Mouse (Mus musculus) CH12.LX (cell line): ENCODE measurements around the gene Alg5. TPM values are rescaled to one million over a fixed set of nuclear protein-coding genes. Genes with fewer than 3 reads are reported as not detected.

Experiments used
- DNase-seq: peaks from one replicate; pipeline ENCODE4 v3.0.0-alpha.2; 2013; ENCODE audit errors: extremely low read depth
- H3K27ac ChIP-seq: 2 replicates; pipeline ENCODE4 v1.5.1; 2012; ENCODE audit warnings: low read depth, mild to moderate bottlenecking, control low read depth, moderate library complexity; ENCODE audit not compliant: insufficient read depth
- H3K27me3 ChIP-seq: replicated peaks from 2 replicates; pipeline ENCODE3; 2012; ENCODE audit warnings: inconsistent platforms
- H3K36me3 ChIP-seq, 2 experiments: replicated peaks in 1 of 2; 2 replicates each; pipeline versions ENCODE3 to v1.6.1; 2012; ENCODE audit warnings: inconsistent platforms in 1 of 2, low read length in 1 of 2, mild to moderate bottlenecking in 1 of 2, mixed read lengths in 1 of 2, moderate library complexity in 1 of 2; ENCODE audit not compliant: control insufficient read depth in 1 of 2, insufficient read depth in 1 of 2
- H3K4me1 ChIP-seq, 2 experiments: 2 replicates each; pipeline ENCODE4 v1.6.1; 2012; ENCODE audit warnings: inconsistent platforms in 1 of 2, moderate library complexity in 1 of 2; ENCODE audit not compliant: insufficient read depth in 2 of 2, control insufficient read depth in 1 of 2
- H3K4me2 ChIP-seq: 2 replicates; pipeline ENCODE4 v1.6.1; 2012; ENCODE audit warnings: low read depth, mild to moderate bottlenecking, control low read depth; ENCODE audit not compliant: poor library complexity, insufficient read depth, severe bottlenecking
- H3K4me3 ChIP-seq, 3 experiments: fragments of 150-350 bp in 1 of 3; sonication (generic) in 1 of 3; replicated peaks in 1 of 3; 2 replicates each; pipeline versions ENCODE3 to v1.5.1; 2011 to 2012; ENCODE audit warnings: low read depth in 2 of 3, low read length in 2 of 3, mild to moderate bottlenecking in 2 of 3, moderate library complexity in 2 of 3, control low read depth in 1 of 3, improper control_type of control experiment in 1 of 3, inconsistent platforms in 1 of 3, mixed read lengths in 1 of 3; ENCODE audit not compliant: poor library complexity in 1 of 3
- H3K79me2 ChIP-seq: replicated peaks from 2 replicates; pipeline ENCODE4 v1.6.1; 2012; ENCODE audit warnings: mild to moderate bottlenecking, moderate library complexity; ENCODE audit not compliant: control insufficient read depth, poor library complexity, insufficient read depth, severe bottlenecking; ENCODE audit errors: extremely low read depth
- H3K9ac ChIP-seq: 2 replicates; pipeline ENCODE4 v1.6.1; 2012; ENCODE audit warnings: low read depth, mild to moderate bottlenecking, control low read depth, moderate library complexity; ENCODE audit not compliant: insufficient read depth
- H3K9me3 ChIP-seq: replicated peaks from 2 replicates; pipeline ENCODE3; 2012; ENCODE audit warnings: low read length, inconsistent platforms, mixed read lengths
- CHD1 ChIP-seq: IDR thresholded peaks from 2 replicates; pipeline ENCODE4 v1.6.1; 2012; ENCODE audit warnings: low read depth, low read length, improper control_type of control experiment, inconsistent platforms
- CHD2 ChIP-seq: IDR thresholded peaks from 2 replicates; pipeline ENCODE4 v1.6.1; 2011; ENCODE audit warnings: low read length, improper control_type of control experiment
- CTCF ChIP-seq, 2 experiments: IDR thresholded peaks in 1 of 2; conservative IDR thresholded peaks in 1 of 2; 2 replicates each; pipeline ENCODE4 v1.5.1; 2011 to 2012; ENCODE audit warnings: low read depth in 2 of 2, low read length in 2 of 2, improper control_type of control experiment in 1 of 2, inconsistent platforms in 1 of 2, mild to moderate bottlenecking in 1 of 2, moderate library complexity in 1 of 2
- ELF1 ChIP-seq: IDR thresholded peaks from 2 replicates; pipeline ENCODE4 v1.6.1; 2014; ENCODE audit warnings: low read depth, mild to moderate bottlenecking, inconsistent platforms, low read length, improper control_type of control experiment
- EP300 ChIP-seq: IDR thresholded peaks from 2 replicates; pipeline ENCODE4 v1.6.1; 2011; ENCODE audit warnings: low read length, improper control_type of control experiment
- IRF4 ChIP-seq: IDR thresholded peaks from 2 replicates; pipeline ENCODE4 v1.6.1; 2014; ENCODE audit warnings: low read depth, mild to moderate bottlenecking, inconsistent platforms, low read length, improper control_type of control experiment
- JUN ChIP-seq: IDR thresholded peaks from 2 replicates; pipeline ENCODE4 v1.6.1; 2011; ENCODE audit warnings: low read depth, mild to moderate bottlenecking, low read length, improper control_type of control experiment, moderate library complexity; ENCODE audit not compliant: insufficient read depth
- JUND ChIP-seq: conservative IDR thresholded peaks from 2 replicates; pipeline ENCODE4 v1.6.1; 2011; ENCODE audit warnings: low read depth, low read length, improper control_type of control experiment
- KAT2A ChIP-seq: IDR thresholded peaks from 2 replicates; pipeline ENCODE4 v1.6.1; 2012; ENCODE audit warnings: low read length, improper control_type of control experiment, inconsistent platforms; ENCODE audit not compliant: insufficient replicate concordance
- MEF2A ChIP-seq: IDR thresholded peaks from 2 replicates; pipeline ENCODE4 v1.6.1; 2014; ENCODE audit warnings: low read depth, mild to moderate bottlenecking, inconsistent platforms, low read length, improper control_type of control experiment, borderline replicate concordance
- MXI1 ChIP-seq: IDR thresholded peaks from 2 replicates; pipeline ENCODE4 v1.6.1; 2011; ENCODE audit warnings: mild to moderate bottlenecking, low read depth, low read length, improper control_type of control experiment
- NELFE ChIP-seq: IDR thresholded peaks from 2 replicates; pipeline ENCODE4 v1.6.1; 2011; ENCODE audit warnings: low read depth, low read length, improper control_type of control experiment
- RAD21 ChIP-seq: IDR thresholded peaks from 2 replicates; pipeline ENCODE4 v1.6.1; 2011; ENCODE audit warnings: low read depth, mild to moderate bottlenecking, low read length, improper control_type of control experiment, moderate library complexity
- SMC3 ChIP-seq: IDR thresholded peaks from 2 replicates; pipeline ENCODE4 v1.6.1; 2011; ENCODE audit warnings: low read depth, low read length, improper control_type of control experiment
- UBTF ChIP-seq: IDR thresholded peaks from 2 replicates; pipeline ENCODE4 v1.6.1; 2012; ENCODE audit warnings: low read depth, mild to moderate bottlenecking, inconsistent platforms, low read length, improper control_type of control experiment, moderate library complexity
- USF1 ChIP-seq: IDR thresholded peaks from 2 replicates; pipeline ENCODE4 v1.6.1; 2014; ENCODE audit warnings: low read depth, mild to moderate bottlenecking, inconsistent platforms, low read length, improper control_type of control experiment
- ZC3H11A ChIP-seq: IDR thresholded peaks from 2 replicates; pipeline ENCODE4 v1.6.1; 2012; ENCODE audit warnings: low read depth, mild to moderate bottlenecking, inconsistent platforms, low read length, improper control_type of control experiment
- ZKSCAN1 ChIP-seq: IDR thresholded peaks from 2 replicates; pipeline ENCODE4 v1.6.1; 2012; ENCODE audit warnings: low read depth, inconsistent platforms, low read length, improper control_type of control experiment, borderline replicate concordance
- ZMIZ1 ChIP-seq: IDR thresholded peaks from 2 replicates; pipeline ENCODE4 v1.6.1; 2012; ENCODE audit warnings: low read depth, mild to moderate bottlenecking, inconsistent platforms, low read length, improper control_type of control experiment
- ZNF384 ChIP-seq: IDR thresholded peaks from 2 replicates; pipeline ENCODE4 v1.6.1; 2012; ENCODE audit warnings: low read depth, low read length, improper control_type of control experiment, inconsistent platforms
- dilution Hi-C: fragments of 300-500 bp; cut with MboI; formaldehyde crosslinking; loops from 2 replicates; pipeline ENCODE4 v1.14.3; 2020; ENCODE audit warnings: low sequenced_read_pairs; ENCODE audit not compliant: extremely low pct_unique_long_range_greater_than_20kb, extremely low pct_ligation_motif_present
- in situ Hi-C: fragments of 300-500 bp; cut with MboI; formaldehyde crosslinking; loops from 3 replicates; pipeline ENCODE4 v1.14.3; 2019; ENCODE audit warnings: low sequenced_read_pairs, low pct_ligation_motif_present, low pct_unique_long_range_greater_than_20kb, mixed read lengths
- polyA plus RNA-seq: library from polyadenylated mRNA; unstranded; fragments of >175 nt; gene quantifications from 2 replicates; pipeline ENCODE4 v1.2.1, GENCODE M21; 2012; ENCODE audit warnings: low read depth; ENCODE audit not compliant: insufficient read length
- total RNA-seq, 2 experiments: library from RNA; depleted of rRNA; stranded (reverse); fragments of 300-350 nt in 1 of 2; fragments of >200 nt in 1 of 2; gene quantifications; 2 replicates each; pipeline ENCODE4 v1.2.3; 2012 to 2014

Gene Alg5
- total and polyA plus RNA-seq, 3 experiments = 33.9 to 52.0 (median 48.0) TPM

DNA sequence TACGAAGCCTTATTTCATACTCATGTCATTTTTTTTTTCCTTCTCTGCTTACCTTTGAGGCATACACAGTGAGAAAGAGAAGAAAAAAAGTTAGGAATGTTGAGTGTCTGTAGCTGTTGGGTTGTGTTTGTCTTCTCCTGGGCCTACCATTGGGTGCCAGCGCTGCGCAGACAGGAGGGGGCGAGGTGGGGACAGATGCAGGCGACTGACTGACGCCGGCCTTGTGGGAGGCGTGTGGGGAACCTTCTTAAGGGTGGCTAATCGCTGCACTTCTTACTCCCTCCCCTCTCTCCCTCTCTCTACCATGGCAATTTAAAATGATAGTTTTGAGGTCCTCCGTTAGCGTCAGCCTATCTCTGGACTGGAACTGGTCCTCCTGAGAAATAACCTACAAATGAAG is 20.7 kb downstream of the Alg5 start:
- H3K27ac ChIP-seq = no peak overlapping the region
- no peak overlapping the region for H3K9ac ChIP-seq
- H3K9me3 ChIP-seq = peaks cover 6% of the 10 kb centered on the region
- H3K27me3 ChIP-seq = no peaks in the 10 kb centered on the region
- H3K36me3 ChIP-seq = peaks cover under 1 to 13% of the 10 kb centered on the region in 2 experiments
- no peak for TF ChIP-seq MXI1
- no peak for TF ChIP-seq NELFE
- TF ChIP-seq EP300 = no peak
- no peak for TF ChIP-seq CHD2
- TF ChIP-seq ZMIZ1 = no peak
- no peak for TF ChIP-seq IRF4
- TF ChIP-seq SMC3 = no peak
- no peak for TF ChIP-seq KAT2A
- no peak for TF ChIP-seq UBTF
- no peak for TF ChIP-seq ELF1
- H3K4me2 ChIP-seq = no peak overlapping the region
- dilution Hi-C loops (no loop called here), in situ Hi-C loops (no loop called here)
- H3K4me3 ChIP-seq = no peak overlapping the region
- no peak for DNase-seq
- H3K4me1 ChIP-seq = peaks cover 9 to 22% of the 10 kb centered on the region in 2 experiments
- no peaks in the 10 kb centered on the region for H3K79me2 ChIP-seq

DNA sequence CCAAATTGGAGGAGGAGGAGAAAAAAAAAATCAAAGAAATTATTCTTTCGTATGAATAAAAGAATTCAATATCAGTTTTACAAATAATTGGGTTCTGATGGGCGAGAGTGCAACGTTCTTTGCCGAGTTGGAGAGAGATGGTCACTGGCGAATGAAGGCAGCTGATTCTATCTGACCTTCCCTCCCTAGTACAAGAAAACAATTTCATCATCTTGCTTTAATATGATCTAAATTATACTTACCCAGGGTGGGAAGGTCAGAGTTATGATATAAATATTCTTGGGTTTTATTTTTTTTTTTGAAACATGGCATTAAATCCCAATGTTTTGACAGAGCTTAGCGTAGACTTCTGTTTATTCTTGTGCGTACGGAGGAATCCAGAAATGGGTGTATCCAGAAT is 22.1 kb downstream of the Alg5 start:
- DNase-seq = no peak
- no peaks in the 10 kb centered on the region for H3K27me3 ChIP-seq
- no peaks in the 10 kb centered on the region for H3K79me2 ChIP-seq
- no peak for TF ChIP-seq KAT2A
- TF ChIP-seq MXI1 = no peak
- TF ChIP-seq USF1 = no peak
- no peak for TF ChIP-seq RAD21
- no peak for TF ChIP-seq ZC3H11A
- no peak for TF ChIP-seq CTCF (conservative IDR thresholded peaks at IDR 0.05 in 1 of 2, IDR thresholded peaks at IDR 0.05 in 1 of 2; ENCODE audit: low read depth in 2 of 2, low read length in 2 of 2)
- no peak for TF ChIP-seq UBTF
- TF ChIP-seq JUN = no peak
- TF ChIP-seq ZKSCAN1 = no peak
- TF ChIP-seq CHD1 = no peak
- TF ChIP-seq ZNF384 = no peak
- TF ChIP-seq MEF2A = no peak
- TF ChIP-seq JUND = no peak
- no peak for TF ChIP-seq IRF4
- TF ChIP-seq, all 38 proteins: peak for 0
- H3K36me3 ChIP-seq = peaks cover 0 to under 1% of the 10 kb centered on the region in 2 experiments
- H3K9me3 ChIP-seq = peaks cover 6% of the 10 kb centered on the region
- dilution Hi-C loops = no loop called here
- no peak overlapping the region for H3K4me3 ChIP-seq
- in situ Hi-C loops = no loop called here
- peaks cover 9 to 21% of the 10 kb centered on the region in 2 experiments for H3K4me1 ChIP-seq
- H3K9ac ChIP-seq = no peak overlapping the region
- H3K4me2 ChIP-seq = no peak overlapping the region
- no peak overlapping the region for H3K27ac ChIP-seq
